Mouse (Mus musculus): ENCODE results near the gene Dusp7. TPM values are rescaled to one million over a fixed set of nuclear protein-coding genes. Genes with fewer than 3 reads are reported as not detected.
A peak's percentile ranks its signal among the peaks of the same experiment; 100 is the strongest.

Dusp7 gene
- polyA plus RNA-seq (2012; rRNA removed): 15.9 and 20.0 TPM in 2 replicates

DNA sequence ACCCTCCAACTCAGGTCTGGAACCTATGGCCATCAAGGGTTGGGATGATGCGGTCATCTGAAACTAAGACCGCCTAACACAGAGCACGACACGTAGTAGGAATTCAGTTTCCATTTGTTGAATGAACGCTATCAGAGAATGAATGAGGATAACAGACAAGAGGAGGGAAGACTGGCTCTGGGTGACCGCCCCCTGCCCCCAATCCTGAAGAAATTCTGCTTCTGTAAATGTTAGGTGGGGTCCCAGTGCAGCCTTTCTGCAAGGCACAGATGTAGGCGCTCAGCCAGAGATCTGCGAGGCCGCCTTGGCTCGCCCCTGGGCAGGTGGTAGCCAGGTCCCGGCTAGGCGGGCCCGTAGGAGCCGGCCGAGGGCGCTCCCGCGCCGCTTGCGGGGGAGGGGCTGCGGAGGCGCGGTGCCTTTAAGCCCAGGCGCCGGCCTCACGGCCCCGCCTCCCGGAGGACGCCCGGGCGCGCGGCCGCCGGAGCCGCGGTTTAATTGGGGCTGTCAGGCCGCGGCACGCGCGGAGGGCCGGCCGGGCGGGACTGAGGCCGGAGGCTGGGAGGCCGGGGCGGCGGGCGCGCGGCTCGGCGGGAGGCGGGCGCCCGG, at the start of gene Dusp7:
Gene Dusp7, plus strand, starts transcription at position 521 of the 606 bp plus-strand sequence.
- H3K4me1 ChIP-seq (ENCODE audit: control insufficient read depth, insufficient read depth, insufficient read length, low read length): peaks cover 16% of the 10 kb centered on the region
- H3K27ac ChIP-seq (ENCODE audit: insufficient read depth, low read depth, low read length): peak within 1 kb of the TSS; percentile 92
- WGBS: 1% methylated on average over 57 of the region's 57 CpGs
- peak within 1 kb of the TSS; percentile 71 for H3K4me3 ChIP-seq (ENCODE audit: low read depth, low read length)
- H3K27me3 ChIP-seq (ENCODE audit: control insufficient read depth, insufficient read depth, low read length): no peaks in the 10 kb centered on the region
- H3K36me3 ChIP-seq (ENCODE audit: control insufficient read depth, insufficient read depth, low read length): no peaks in the 10 kb centered on the region
- TF ChIP-seq CTCF (IDR thresholded peaks at IDR 0.05; ENCODE audit: extremely low read depth, insufficient read length, insufficient replicate concordance, low read depth, low read length): no peak
- peak; percentile 57; the same call in 1 of the 2 replicates for TF ChIP-seq POLR2A (IDR thresholded peaks at IDR 0.05; ENCODE audit: low read depth, low read length)

DNA sequence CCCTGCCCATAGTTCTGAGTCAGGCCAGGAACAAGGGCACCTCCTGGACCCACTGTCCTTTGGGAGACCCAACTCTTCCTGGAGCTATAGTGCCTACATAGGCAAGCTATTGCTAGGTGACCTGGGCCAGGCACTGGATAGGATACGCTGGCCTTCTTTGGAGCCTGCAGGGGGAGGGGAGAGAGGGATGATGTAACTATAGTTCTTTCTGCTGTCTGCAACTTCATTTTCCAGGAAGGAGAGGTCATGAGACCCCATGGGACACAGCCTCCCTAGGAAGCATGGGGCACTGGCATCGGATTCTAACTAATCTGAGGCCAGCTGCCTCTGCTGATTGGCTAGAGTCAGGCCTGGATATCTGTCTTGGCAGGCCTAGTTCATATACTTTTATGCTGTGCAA, 49.3 kb upstream of the Dusp7 start:
- H3K27me3 ChIP-seq (ENCODE audit: control insufficient read depth, insufficient read depth, low read length): no peaks in the 10 kb centered on the region
- no peak for TF ChIP-seq CTCF (IDR thresholded peaks at IDR 0.05; ENCODE audit: extremely low read depth, insufficient read length, insufficient replicate concordance, low read depth, low read length)
- no peak for TF ChIP-seq POLR2A (IDR thresholded peaks at IDR 0.05; ENCODE audit: low read depth, low read length)
- H3K4me3 ChIP-seq (ENCODE audit: low read depth, low read length): no peak overlapping the region
- H3K4me1 ChIP-seq (ENCODE audit: control insufficient read depth, insufficient read depth, insufficient read length, low read length): peaks cover 6% of the 10 kb centered on the region
- no peaks in the 10 kb centered on the region for H3K36me3 ChIP-seq (ENCODE audit: control insufficient read depth, insufficient read depth, low read length)
- WGBS: 76% methylated on average over 2 of the region's 2 CpGs
- H3K27ac ChIP-seq (ENCODE audit: insufficient read depth, low read depth, low read length): no peak overlapping the region

DNA sequence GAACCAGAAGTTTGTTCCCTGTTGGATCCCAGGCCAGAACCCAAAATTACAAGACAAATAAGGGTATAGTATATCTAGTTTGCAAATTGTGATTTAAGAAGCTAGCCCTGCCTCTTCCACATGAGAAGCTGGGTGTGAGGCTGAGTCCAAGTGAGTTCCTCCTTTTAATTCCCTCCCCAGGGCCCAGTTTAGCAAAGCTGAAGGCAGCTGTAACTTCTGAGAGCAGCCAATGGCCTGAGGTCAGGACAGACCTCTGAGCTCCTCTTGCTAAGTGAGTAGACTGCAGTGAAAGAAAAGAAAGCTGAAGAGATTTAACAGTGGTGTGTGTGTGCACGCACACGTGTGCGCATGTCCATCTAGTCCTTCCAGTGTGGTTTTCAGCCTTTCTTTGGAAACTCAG, 45.9 kb upstream of the Dusp7 start:
- peaks cover 6% of the 10 kb centered on the region for H3K4me1 ChIP-seq (ENCODE audit: control insufficient read depth, insufficient read depth, insufficient read length, low read length)
- no peak overlapping the region for H3K4me3 ChIP-seq (ENCODE audit: low read depth, low read length)
- no peak overlapping the region for H3K27ac ChIP-seq (ENCODE audit: insufficient read depth, low read depth, low read length)
- no peaks in the 10 kb centered on the region for H3K27me3 ChIP-seq (ENCODE audit: control insufficient read depth, insufficient read depth, low read length)
- no peak for TF ChIP-seq POLR2A (IDR thresholded peaks at IDR 0.05; ENCODE audit: low read depth, low read length)
- TF ChIP-seq CTCF (IDR thresholded peaks at IDR 0.05; ENCODE audit: extremely low read depth, insufficient read length, insufficient replicate concordance, low read depth, low read length): no peak
- 86% methylated on average over 3 of the region's 3 CpGs for WGBS
- H3K36me3 ChIP-seq (ENCODE audit: control insufficient read depth, insufficient read depth, low read length): no peaks in the 10 kb centered on the region

DNA sequence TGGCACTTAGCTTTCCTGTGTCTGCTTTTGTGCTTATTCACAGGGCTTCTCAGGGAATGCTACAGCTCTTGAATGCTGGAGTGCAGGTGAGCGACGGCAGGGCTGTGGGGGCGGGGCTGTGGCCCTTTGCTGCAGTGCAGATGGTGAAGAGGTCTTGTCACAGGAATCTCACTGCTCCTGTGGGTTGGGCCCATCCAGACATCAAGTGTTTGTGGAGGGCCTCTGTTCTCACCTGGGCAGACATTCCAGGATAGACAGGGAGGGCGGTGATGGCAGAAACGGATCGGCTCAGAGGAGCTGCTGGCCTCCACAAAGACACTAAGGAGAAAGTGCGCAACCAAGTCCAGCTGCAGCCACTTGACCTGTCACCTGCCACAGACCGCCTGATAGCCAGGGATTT, 42.2 kb upstream of the Dusp7 start:
- TF ChIP-seq POLR2A (IDR thresholded peaks at IDR 0.05; ENCODE audit: low read depth, low read length) (no peak), CTCF (IDR thresholded peaks at IDR 0.05; ENCODE audit: extremely low read depth, insufficient read length, insufficient replicate concordance, low read depth, low read length) (no peak)
- Histone ChIP-seq H3K27ac (ENCODE audit: insufficient read depth, low read depth, low read length) (no peak overlapping the region), H3K4me3 (ENCODE audit: low read depth, low read length) (no peak overlapping the region), H3K27me3 (ENCODE audit: control insufficient read depth, insufficient read depth, low read length) (no peaks in the 10 kb centered on the region), H3K36me3 (ENCODE audit: control insufficient read depth, insufficient read depth, low read length) (0 out of 2 replicates have a peak, but pooled peaks cover 1% of the 10 kb centered on the region), H3K4me1 (ENCODE audit: control insufficient read depth, insufficient read depth, insufficient read length, low read length) (0 out of 2 replicates have a peak, but pooled peaks cover 3% of the 10 kb centered on the region)
- WGBS: 87% methylated on average over 8 of the region's 8 CpGs

DNA sequence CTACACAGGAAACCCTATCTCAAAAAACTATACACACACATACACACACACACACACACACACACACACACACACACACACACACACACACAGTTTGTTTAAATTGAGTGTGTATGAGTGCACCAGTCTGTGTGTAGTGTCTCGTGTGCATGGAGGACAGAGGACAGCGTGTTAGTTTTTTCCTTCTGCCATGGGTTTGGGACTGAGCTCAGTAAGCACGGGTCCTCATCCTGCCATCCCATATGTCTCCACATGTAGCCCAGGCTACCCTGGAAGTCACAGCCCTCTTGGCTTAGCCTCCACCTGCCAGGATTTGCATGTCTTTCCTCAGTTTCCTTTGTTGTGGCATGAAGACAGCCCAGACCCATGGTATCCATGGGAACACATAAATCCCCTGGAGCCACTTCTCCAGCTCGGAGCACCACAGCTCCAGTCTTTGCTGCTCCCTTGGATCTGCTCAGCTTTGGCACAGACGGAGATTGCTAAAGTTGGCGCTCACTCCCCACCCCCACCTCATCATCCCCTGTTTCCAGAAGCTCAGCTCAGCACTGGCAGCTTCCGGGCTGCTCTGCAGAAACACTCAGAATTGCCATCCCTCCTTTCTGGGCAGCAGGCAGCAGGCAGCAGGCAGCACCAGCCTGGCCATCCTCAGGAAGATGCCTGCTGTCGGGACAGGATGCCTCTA, 41.2 kb upstream of the Dusp7 start:
- 0 out of 2 replicates have a peak, but pooled peaks cover 3% of the 10 kb centered on the region for H3K4me1 ChIP-seq (ENCODE audit: control insufficient read depth, insufficient read depth, insufficient read length, low read length)
- 90% methylated on average over 8 of the region's 8 CpGs for WGBS
- 0 out of 2 replicates have a peak, but pooled peaks cover 1% of the 10 kb centered on the region for H3K36me3 ChIP-seq (ENCODE audit: control insufficient read depth, insufficient read depth, low read length)
- TF ChIP-seq POLR2A (IDR thresholded peaks at IDR 0.05; ENCODE audit: low read depth, low read length) (no peak), CTCF (IDR thresholded peaks at IDR 0.05; ENCODE audit: extremely low read depth, insufficient read length, insufficient replicate concordance, low read depth, low read length) (no peak)
- H3K4me3 ChIP-seq (ENCODE audit: low read depth, low read length): no peak overlapping the region
- H3K27me3 ChIP-seq (ENCODE audit: control insufficient read depth, insufficient read depth, low read length): no peaks in the 10 kb centered on the region
- H3K27ac ChIP-seq (ENCODE audit: insufficient read depth, low read depth, low read length): no peak overlapping the region

DNA sequence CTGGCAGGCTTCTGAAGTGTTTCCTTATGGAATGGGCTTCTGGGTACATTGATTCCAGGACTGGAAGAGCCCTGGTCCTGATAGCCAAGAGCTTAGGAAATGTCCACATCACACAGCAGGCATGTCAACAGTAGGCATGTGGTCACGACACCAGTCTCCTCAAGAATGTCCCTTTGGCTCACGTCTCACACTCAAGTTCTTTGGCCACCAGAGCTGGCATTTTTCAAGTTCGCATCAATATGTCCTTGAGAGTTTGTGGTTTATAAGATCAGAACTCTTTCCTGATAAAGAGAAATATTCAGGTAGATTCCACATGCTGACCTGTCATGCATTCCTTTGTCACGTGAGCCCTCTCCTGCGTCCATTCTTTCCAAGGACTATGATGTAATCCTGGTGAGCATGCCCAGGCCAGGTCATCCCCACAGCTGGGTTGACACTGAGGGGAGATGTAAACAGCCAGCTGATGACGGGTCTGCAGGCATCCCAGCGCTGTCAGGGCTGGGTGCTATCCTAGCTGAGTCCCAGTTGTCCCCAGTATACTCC, 40.3 kb upstream of the Dusp7 start:
- 0 out of 2 replicates have a peak, but pooled peaks cover under 1% of the 10 kb centered on the region for H3K4me1 ChIP-seq (ENCODE audit: control insufficient read depth, insufficient read depth, insufficient read length, low read length)
- WGBS: 79% methylated on average over 7 of the region's 7 CpGs
- H3K27me3 ChIP-seq (ENCODE audit: control insufficient read depth, insufficient read depth, low read length): no peaks in the 10 kb centered on the region
- TF ChIP-seq POLR2A (IDR thresholded peaks at IDR 0.05; ENCODE audit: low read depth, low read length) (no peak), CTCF (IDR thresholded peaks at IDR 0.05; ENCODE audit: extremely low read depth, insufficient read length, insufficient replicate concordance, low read depth, low read length) (no peak)
- H3K27ac ChIP-seq (ENCODE audit: insufficient read depth, low read depth, low read length): no peak overlapping the region
- 0 out of 2 replicates have a peak, but pooled peaks cover 1% of the 10 kb centered on the region for H3K36me3 ChIP-seq (ENCODE audit: control insufficient read depth, insufficient read depth, low read length)
- H3K4me3 ChIP-seq (ENCODE audit: low read depth, low read length): no peak overlapping the region
